Mouse (Mus musculus): Measurements from ENCODE around the gene Rc3h1. TPM values are rescaled to one million over a fixed set of nuclear protein-coding genes. Genes with fewer than 3 reads are reported as not detected.

Rc3h1 gene
- 21.4 TPM for polyA plus RNA-seq (2017; shearing (Covaris generic))

DNA sequence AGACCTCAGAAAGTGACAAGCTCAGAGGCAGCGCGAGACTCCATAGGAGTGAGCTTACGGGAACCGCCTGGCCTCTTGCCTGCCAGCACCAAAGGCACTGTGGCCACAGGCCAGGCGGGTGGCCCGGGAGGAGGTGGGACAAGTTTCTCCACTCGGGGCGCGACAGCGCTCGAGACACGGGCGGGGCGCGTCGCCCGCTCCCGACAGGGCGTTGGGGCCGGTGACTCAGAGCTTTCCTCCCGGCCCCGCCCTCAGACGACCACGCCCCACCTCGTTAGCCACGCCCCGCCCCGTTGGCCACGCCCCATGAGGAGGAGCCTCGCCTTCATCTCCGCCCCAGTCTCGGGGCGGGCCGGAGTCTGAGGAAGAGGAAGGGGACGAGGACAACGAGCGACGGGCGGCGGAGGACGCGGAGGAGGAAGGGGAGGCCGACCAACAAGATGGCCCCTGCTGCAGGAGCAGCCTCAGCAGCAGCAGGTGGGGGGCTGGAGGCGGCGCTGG is at the start of gene Rc3h1:
Gene Rc3h1 (plus strand): TSS at position 362 of the 501 bp plus-strand sequence.

DNA sequence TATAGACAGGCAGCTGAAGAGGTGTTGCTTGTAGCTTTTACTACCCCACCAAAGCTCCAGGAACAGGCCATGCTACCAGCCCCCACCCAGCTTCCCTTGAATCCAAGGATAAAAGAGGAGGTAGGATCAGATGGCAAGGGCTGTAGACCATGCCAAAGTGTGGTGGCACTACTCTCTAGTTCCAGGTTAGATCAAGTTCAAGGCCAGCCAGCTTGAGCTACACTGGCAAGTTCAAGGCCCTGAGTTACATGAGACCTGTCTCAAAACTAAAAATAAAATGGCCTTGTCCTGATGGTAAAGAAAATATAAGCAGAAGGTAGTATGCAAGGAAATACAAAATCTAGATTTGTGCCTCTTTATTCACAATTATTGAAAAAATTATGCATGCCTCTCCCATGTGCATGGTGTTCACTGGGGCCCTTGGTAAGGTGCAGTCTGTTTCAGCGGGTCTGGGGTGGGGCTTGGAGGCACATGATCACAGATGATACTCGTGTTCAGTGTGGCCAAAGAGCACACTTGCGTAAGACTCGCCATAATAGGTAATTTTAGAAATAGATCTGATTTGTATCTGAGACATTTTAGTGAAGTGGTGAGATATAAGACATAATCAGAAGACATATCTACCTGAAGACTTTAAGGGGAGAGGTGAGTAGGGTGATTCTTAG is 72.0 kb downstream of the Rc3h1 start, which contains the start of gene Serpinc1:
Gene Serpinc1 (plus strand): TSS at position 515 of the 665 bp plus-strand sequence.

Other genes with a start within 250 kb of the Rc3h1 start
- 188 TPM for gene Rabgap1l, start 113.2 kb upstream of the Rc3h1 start, polyA plus RNA-seq (2017; shearing (Covaris generic))
- 1.0 TPM for gene Serpinc1, start 72.2 kb downstream of the Rc3h1 start, polyA plus RNA-seq (2017; shearing (Covaris generic))
- gene Zbtb37, start 128.4 kb downstream of the Rc3h1 start, polyA plus RNA-seq (2017; shearing (Covaris generic)): 8.8 TPM
- 13.5 TPM for gene Dars2, start 164.2 kb downstream of the Rc3h1 start, polyA plus RNA-seq (2017; shearing (Covaris generic))
- gene Cenpl, start 164.3 kb downstream of the Rc3h1 start, polyA plus RNA-seq (2017; shearing (Covaris generic)): 81.4 TPM
- gene Klhl20, start 225.1 kb downstream of the Rc3h1 start, polyA plus RNA-seq (2017; shearing (Covaris generic)): 16.1 TPM
- gene Ankrd45, start 236.3 kb downstream of the Rc3h1 start, polyA plus RNA-seq (2017; shearing (Covaris generic)): not detected